Mouse (Mus musculus): ENCODE data around the gene Mettl24.
"Not testable (repeated sequence)": the region's sequence is repeated elsewhere in the genome, so short reads cannot be mapped to it uniquely, and the experiment has no call there.

The Mettl24 gene

GRCm38 (mm10) chr10:40737274-40738112, 54.4 kb downstream of the Mettl24 start:
- DNase-seq (ENCODE audit: low spot score): peak; percentile 37

GRCm38 (mm10) chr10:40740696-40741095, 57.6 kb downstream of the Mettl24 start:
- no peak for DNase-seq (ENCODE audit: low spot score)

GRCm38 (mm10) chr10:40750293-40751047, 67.4 kb downstream of the Mettl24 start:
- DNase-seq (ENCODE audit: low spot score): no peak

GRCm38 (mm10) chr10:40751157-40751556, 68.1 kb downstream of the Mettl24 start:
- DNase-seq (ENCODE audit: low spot score): peak; percentile 60

GRCm38 (mm10) chr10:40753036-40753435, 70.0 kb downstream of the Mettl24 start:
- no peak for DNase-seq (ENCODE audit: low spot score)

GRCm38 (mm10) chr10:40758171-40759010, 75.3 kb downstream of the Mettl24 start:
- DNase-seq (ENCODE audit: low spot score): no peak

- DNase-seq (ENCODE audit: low spot score): not testable (repeated sequence)
Observed at GRCm38 (mm10) chr10:40759391-40760194, 76.5 kb downstream of the Mettl24 start.

- DNase-seq (ENCODE audit: low spot score): no peak
Observed at GRCm38 (mm10) chr10:40760195-40761009, 77.3 kb downstream of the Mettl24 start.

GRCm38 (mm10) chr10:40761010-40761752, 78.1 kb downstream of the Mettl24 start:
- DNase-seq (ENCODE audit: low spot score): no peak

GRCm38 (mm10) chr10:40762624-40763023, 79.5 kb downstream of the Mettl24 start:
- no peak for DNase-seq (ENCODE audit: low spot score)

- no peak for DNase-seq (ENCODE audit: low spot score)
Observed at GRCm38 (mm10) chr10:40763084-40763720, 80.1 kb downstream of the Mettl24 start.

GRCm38 (mm10) chr10:40772266-40772665, 89.2 kb downstream of the Mettl24 start:
- no peak for DNase-seq (ENCODE audit: low spot score)

GRCm38 (mm10) chr10:40775151-40775550, 92.1 kb downstream of the Mettl24 start:
- no peak for DNase-seq (ENCODE audit: low spot score)

- DNase-seq (ENCODE audit: low spot score): no peak
Observed at GRCm38 (mm10) chr10:40775655-40776054, 92.6 kb downstream of the Mettl24 start.

- DNase-seq (ENCODE audit: low spot score): no peak
Observed at GRCm38 (mm10) chr10:40777171-40777570, 94.1 kb downstream of the Mettl24 start.

GRCm38 (mm10) chr10:40778472-40778871, 95.4 kb downstream of the Mettl24 start:
- no peak for DNase-seq (ENCODE audit: low spot score)

- DNase-seq (ENCODE audit: low spot score): no peak
Observed at GRCm38 (mm10) chr10:40790406-40790805, 107.3 kb downstream of the Mettl24 start.

GRCm38 (mm10) chr10:40792115-40792514, 109.0 kb downstream of the Mettl24 start:
- DNase-seq (ENCODE audit: low spot score): no peak

GRCm38 (mm10) chr10:40805221-40805620, 122.1 kb downstream of the Mettl24 start:
- DNase-seq (ENCODE audit: low spot score): no peak

Measured in testis, postnatal 10 days (tissue).